Mouse (Mus musculus): ENCODE measurements around the gene Dusp15. TPM values are rescaled to one million over a fixed set of nuclear protein-coding genes. Genes with fewer than 3 reads are reported as not detected.

Dusp15 gene
- polyA plus RNA-seq (2012): not detected in 2 replicates

GRCm38 (mm10) chr2:152951065-152951849 lies at the start of gene Dusp15:
Gene Dusp15, minus strand, starts transcription at chr2:152951698.

GRCm38 (mm10) chr2:152962091-152962793 lies 10.7 kb upstream of the Dusp15 start, which contains the start of gene Ttll9:
Gene Ttll9, plus strand, starts transcription at chr2:152962485.

GRCm38 (mm10) chr2:152933048-152933447 lies 18.4 kb downstream of the Dusp15 start, which contains the start of gene Foxs1:
Gene Foxs1, minus strand, starts transcription at chr2:152933208.

GRCm38 (mm10) chr2:152911031-152911430 lies 40.5 kb downstream of the Dusp15 start, which contains the start of gene Mylk2:
Gene Mylk2, plus strand, starts transcription at chr2:152911352.

Other genes with a start within 250 kb of the Dusp15 start
- 20.1 and 27.2 TPM in 2 replicates for gene Id1, start 215.4 kb downstream of the Dusp15 start, polyA plus RNA-seq (2012)
- gene Cox4i2, start 197.5 kb downstream of the Dusp15 start, polyA plus RNA-seq (2012): 1.9 and 3.6 TPM in 2 replicates
- gene Bcl2l1, start 120.0 kb downstream of the Dusp15 start, polyA plus RNA-seq (2012): 27.4 and 31.0 TPM in 2 replicates
- gene Tpx2, start 103.7 kb downstream of the Dusp15 start, polyA plus RNA-seq (2012): 8.7 and 9.0 TPM in 2 replicates
- 0.03 TPM in 1 of 2 replicates, not detected in the other for gene Mylk2, start 40.3 kb downstream of the Dusp15 start, polyA plus RNA-seq (2012)
- 0.09 and 0.23 TPM in 2 replicates for gene Foxs1, start 18.5 kb downstream of the Dusp15 start, polyA plus RNA-seq (2012)
- gene Ttll9, start 10.8 kb upstream of the Dusp15 start, polyA plus RNA-seq (2012): 0.52 and 0.81 TPM in 2 replicates
- 63.7 and 83.7 TPM in 2 replicates for gene Pdrg1, start 63.7 kb upstream of the Dusp15 start, polyA plus RNA-seq (2012)
- gene Xkr7, start 80.2 kb upstream of the Dusp15 start, polyA plus RNA-seq (2012): 0.03 and 0.09 TPM in 2 replicates
- 3.8 and 5.4 TPM in 2 replicates for gene Ccm2l, start 114.3 kb upstream of the Dusp15 start, polyA plus RNA-seq (2012)
- 9.8 and 12.6 TPM in 2 replicates for gene Hck, start 156.8 kb upstream of the Dusp15 start, polyA plus RNA-seq (2012)
- gene Tm9sf4, start 209.6 kb upstream of the Dusp15 start, polyA plus RNA-seq (2012): 36.2 and 36.5 TPM in 2 replicates

Data from megakaryocyte-erythroid progenitor cell, adult 5 weeks (primary cell).